Mouse (Mus musculus) left cerebral cortex, postnatal 4 days (tissue): ENCODE data around the gene Klhl12. TPM values are rescaled to one million over a fixed set of nuclear protein-coding genes. Genes with fewer than 3 reads are reported as not detected.
"Not testable (repeated sequence)": the region's sequence is repeated elsewhere in the genome, so short reads cannot be mapped to it uniquely, and the experiment has no call there.

Source experiments
- DNase-seq: peaks from one replicate; pipeline ENCODE4 v3.0.0-alpha.2; 2022
- intact Hi-C: fragments of 180-260 bp; cut with DNase I; formaldehyde crosslinking; loops from one replicate; pipeline ENCODE4 v1.15.1; 2025
- total RNA-seq, 2 experiments: library from RNA; stranded (reverse); gene quantifications; 2 replicates each; pipeline ENCODE4 v1.2.3; 2021

Klhl12 gene
- total RNA-seq, 2 experiments from 2014 or later, result 37.1 to 38.7 TPM

DNA sequence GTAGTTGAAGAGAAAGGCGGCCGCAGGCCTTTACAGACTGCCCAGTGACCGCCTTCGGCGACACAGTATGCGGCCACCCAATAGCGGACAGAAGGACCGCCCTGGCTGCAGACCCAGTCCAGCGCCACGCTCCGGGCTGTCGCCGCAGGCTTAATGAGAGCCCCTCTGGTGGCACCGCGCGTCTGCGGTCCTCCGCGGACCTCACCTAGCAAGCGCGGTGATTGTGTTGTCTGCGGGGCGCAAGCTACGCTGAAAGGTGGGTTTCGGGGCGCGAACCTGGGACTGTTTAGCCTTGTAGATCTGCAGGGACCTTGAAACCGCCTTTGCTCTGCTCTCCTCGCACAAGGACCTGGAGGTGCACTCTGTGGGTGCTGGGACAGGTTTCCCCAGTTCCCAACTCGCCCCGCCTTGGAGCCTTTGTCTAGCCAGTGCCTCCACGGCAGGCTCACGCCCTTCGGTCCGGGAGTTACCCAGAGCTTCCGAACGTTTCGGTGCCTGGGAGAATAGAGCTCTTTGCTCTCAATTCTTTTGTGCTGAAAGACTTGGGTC, 58.1 kb downstream of the Klhl12 start:
- intact Hi-C loops, result no loop called here
- no peak for DNase-seq

DNA sequence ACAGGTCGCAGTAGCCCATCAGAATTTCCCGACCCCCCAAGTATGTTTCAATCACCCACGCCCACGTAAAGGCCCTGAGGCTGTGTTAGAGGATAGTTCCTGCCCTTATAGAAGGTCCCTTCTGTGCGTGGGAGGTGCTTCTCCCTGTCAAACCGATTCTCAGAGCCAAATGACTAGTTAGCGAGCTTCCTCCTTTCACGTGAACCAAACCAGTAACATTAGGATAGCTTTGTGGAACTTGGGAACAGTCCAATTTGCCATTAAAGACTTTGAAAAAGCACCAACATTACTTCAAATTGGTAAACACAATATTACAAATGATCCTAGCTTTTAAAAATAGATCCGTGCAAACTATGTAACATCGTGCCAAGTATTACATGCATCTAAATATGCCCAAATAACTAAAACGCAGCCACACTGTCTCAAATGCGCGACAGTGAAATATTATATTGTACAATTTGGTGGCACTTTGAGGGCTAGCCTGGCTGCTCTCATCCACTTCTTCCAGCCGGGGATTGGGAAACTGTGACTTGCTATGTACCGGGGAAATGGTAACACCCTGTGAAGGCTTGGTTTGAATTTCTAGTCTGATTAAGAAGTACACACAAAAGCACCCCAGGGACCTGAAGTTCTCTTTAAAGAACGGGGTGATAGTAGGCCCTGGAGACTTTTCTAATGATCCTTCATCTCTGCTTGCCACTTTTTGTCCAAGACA, 58.7 kb downstream of the Klhl12 start:
- no peak for DNase-seq
- intact Hi-C loops, result no loop called here

DNA sequence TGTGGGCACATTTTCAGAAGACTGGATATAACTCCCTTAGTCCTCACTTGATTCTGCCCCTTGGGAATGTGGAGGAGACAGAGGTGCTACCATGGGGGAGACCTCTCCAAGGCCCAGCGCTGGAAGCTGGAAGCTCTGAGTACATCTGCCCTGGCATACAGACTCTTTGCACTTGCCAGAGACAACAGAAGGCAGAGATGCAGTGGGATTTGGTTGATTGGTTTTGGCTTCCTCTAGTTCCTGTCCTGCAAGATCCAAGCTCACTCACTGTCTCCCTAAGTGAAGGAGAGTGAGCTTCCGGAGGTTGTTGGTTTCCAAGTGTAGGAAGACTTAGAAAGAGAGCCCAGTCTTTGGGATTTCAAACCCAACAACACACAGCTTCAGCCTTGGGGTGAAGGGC, 60.6 kb downstream of the Klhl12 start:
- intact Hi-C loops, result no loop called here
- DNase-seq, result peak; percentile 20

DNA sequence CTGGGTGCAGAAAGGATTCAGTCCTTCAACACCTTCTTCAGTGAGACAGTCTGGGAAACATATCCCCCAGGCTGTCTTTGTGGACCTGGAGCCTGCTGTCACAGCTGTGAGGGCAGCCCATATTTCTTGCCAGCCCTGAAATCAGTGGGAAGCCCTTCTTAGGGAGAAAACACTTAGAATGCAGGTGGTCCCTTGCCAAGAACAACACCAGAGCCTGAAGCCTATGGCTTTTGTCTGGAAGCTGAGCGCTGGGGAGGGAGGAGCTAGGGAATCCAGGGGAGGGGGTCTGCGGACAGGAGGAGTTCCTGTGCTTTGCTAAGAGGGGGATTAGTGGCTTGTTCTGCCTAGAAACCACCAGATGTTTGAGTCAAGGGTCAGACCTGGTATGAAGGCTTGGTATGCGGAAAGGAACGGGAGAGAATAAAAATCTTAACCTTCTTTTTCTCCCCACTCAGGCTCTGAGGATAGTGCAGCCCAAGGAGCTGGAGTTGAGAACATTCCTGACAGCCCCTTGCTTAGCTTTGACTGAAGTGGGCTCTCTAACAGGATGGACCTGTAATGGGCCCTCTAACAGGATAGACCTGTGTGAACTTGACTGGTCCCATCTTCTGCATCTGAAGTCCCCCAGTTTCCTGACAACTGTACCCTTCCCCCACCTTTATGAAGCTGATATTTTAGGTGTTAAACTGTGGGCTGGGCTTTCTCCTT, 61.3 kb downstream of the Klhl12 start:
- DNase-seq, result peak; percentile 38

DNA sequence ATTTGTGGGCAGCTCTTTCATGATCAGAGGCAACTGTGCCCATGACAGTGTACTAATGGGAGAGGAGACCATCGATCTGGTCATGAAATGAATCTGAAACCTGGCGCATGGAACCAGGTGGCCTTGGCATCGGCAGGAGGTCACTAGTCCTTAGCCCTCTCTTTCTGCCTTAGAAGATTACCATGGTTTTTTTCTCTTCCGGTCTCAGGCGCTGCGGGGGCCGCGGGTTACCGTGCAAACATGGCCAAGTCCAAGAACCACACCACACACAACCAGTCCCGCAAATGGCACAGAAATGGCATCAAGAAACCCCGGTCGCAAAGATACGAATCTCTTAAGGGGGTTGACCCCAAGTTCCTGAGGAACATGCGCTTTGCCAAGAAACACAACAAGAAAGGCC, 62.5 kb downstream of the Klhl12 start:
- intact Hi-C loops, DNase-seq: not testable (repeated sequence)

More for the DNA sequence above, 61.3 kb downstream of the Klhl12 start:
- intact Hi-C loops, result no loop called here

DNA sequence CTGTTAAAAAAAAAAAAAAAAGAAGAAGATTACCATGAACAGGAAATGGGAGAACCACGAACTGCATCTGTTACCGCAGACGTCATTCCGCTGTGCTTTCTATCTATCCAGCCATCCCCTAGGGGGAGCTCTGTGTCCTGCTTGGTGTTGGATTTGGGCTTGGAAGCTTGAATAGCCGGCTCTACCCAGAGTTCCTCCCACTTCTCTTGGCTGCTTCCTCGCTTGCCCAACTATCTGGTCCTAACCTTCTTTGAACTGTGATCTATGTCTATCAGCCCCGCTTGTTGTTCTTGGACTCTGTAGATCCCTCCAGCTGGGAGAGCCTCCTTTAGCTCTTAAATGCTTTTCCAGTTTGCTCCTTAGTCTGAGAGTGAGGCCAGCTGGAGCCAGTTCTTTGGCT, 63.3 kb downstream of the Klhl12 start:
- DNase-seq, result peak; percentile 75
- intact Hi-C loops, result no loop called here

DNA sequence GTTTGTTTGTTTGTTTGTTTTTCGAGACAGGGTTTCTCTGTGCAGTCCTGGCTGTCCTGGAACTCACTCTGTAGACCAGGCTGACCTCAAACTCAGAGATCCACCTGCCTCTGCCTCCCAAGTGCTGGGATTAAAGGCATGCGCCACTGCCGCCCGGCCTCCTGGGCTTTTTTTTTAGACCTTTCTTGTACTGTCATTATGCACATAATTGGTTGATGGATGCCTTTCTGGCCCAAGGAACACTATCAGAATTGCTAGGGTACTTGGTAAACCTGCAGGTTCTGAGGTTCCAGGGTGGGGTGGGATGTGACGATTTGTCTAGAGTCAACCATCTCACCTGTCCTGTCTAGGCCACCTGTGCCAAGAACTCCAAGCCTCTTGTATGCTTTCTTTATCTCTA, 63.9 kb downstream of the Klhl12 start:
- intact Hi-C loops, DNase-seq: not testable (repeated sequence)

DNA sequence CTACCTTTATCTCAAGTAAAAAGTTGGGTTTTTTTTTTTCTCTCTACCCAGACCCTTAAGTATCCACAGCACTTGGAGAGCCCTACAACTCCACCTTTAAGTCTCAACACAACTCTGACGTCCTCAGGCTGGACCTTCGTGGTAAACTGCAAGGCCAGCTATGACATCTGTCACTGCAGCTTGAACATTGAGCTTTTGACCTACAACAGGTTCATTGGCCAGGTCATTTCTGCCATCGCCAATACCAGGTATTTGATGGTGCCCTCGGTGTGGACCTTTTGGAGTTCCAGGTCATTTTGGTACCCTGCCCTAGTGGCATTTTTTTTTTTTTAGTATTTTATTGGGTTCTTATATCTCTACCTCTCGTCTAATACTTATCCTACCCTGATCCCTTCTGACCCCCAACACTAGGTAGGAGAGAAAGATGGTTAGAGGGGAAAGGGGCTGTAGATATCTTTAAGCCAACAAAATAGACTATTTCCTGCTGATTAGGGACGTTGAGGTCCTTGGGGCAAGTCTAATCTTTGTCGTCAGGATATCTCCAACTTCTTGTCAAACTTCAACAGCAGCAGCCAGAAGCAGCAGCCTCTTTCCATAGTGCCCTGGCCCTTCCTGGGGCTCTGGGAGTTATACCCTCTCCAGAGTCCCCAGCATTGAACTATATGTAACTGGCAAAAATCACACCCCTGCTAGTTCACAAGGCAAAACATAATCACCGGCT, 64.8 kb downstream of the Klhl12 start:
- intact Hi-C loops, result no loop called here
- DNase-seq, result no peak

DNA sequence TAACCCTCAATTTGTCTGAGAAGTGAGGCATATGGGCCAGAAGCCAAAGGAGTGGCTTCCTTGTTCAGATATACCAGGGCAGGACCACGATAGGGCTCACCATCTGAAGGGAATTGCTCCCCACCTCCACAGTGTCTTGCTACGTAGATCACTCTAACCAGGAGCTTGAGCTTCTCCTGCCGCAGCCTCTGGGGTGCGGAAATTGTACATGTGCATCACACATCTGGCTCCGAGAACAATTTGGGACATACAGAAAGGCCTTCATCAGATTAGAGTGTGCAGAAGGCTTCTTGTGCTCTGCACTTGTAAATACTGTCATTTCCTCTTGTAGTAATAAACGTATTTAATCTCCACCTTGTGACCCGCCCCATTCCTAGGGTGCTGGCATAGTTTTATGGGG, 65.8 kb downstream of the Klhl12 start:
- intact Hi-C loops, result no loop called here
- no peak for DNase-seq

DNA sequence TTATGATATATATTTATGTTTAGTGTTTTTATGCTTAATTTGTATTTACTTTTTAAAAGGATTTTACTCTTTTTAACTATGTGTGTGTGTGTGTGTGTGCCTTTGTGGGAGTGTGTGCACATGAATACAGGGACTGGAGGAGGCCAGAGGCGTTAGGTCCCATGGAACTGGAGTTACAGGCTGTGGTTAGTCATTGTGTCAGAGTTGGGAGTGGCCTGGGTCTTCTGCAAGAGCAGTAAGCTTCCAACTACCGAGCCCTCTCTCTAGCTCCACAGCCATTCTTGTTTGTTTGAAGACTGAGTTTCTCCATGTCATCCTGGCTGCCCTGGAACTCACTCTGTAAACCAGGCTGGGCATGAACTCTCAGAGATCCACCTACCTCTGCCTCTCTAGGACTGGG, 67.0 kb downstream of the Klhl12 start:
- intact Hi-C loops, result no loop called here
- no peak for DNase-seq

DNA sequence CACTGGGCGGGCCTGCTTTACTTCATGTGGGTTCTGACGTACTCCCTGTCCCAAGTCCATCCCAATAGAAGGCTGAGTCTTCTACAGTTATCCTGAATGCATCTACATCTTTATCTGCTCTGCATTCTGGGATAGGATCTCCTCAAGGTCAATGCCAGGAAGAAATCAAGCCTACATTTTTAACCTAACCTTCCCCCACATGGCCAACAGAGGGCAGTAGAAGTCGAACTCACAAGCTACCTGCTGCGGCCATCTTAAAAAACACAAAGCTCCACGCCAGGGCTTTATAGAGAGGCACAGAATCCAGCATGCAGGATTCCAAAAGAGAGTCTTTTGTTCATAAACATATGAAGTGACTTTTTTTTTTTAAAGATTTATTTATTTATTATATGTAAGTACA, 69.1 kb downstream of the Klhl12 start:
- no peak for DNase-seq
- intact Hi-C loops, result no loop called here

DNA sequence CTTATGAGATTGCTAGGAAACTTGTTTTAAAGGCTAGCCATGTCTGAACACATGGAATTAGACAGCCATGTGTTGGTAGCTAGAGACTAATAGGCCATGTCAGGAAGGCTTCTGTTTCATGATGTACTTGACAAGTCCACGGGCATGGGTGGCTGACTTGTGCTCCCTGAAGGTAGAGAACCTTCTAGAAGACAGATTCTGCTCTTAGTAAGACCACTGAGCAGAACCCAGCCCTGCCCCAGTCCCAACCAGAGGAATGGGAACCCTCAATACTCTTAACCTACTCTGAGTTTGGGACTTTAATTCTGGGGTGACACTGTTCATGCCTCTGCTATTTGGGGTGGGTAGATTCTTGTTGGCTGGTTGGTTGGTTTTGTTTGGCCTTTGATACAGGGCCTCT, 69.7 kb downstream of the Klhl12 start:
- no peak for DNase-seq
- intact Hi-C loops, result no loop called here

DNA sequence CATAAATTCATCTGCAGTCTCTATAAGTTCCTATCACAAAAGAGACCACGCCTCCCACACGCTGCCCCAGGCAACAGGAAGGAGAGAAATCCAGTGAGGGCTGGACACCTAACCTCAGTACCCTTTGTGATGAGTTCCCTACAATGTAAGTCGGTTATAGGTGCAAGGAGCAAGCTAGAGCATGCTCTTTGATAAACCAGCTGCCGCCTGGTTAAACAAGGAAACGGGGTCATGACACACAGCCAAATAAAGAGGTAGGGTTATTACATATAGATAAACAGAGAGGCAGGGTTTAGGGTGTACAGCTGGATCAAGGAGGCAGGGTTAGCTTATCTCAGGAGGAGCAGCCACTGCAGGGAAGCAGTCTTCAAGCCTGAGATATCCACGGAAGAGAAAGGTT, 71.4 kb downstream of the Klhl12 start:
- intact Hi-C loops, result no loop called here
- no peak for DNase-seq

DNA sequence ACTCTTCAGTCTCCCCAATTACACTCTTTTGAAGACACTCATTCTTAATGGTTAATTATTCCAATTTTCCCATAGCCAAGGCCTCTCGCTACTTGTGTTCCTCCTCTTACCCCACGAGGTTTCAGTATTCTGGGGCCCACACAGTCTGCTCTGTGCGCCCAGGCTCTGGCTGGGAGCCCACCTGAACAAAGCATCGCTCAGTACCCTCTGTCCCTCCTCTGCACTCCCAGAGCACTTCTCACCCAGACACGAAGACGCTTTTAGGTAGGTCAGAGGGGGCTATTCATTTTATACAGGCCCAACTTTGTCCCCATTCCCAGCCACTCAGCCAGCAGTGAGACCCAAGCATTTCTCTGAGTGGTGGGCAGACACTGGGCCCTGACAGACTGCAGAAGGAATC, 75.3 kb downstream of the Klhl12 start:
- intact Hi-C loops, result no loop called here
- DNase-seq, result peak; percentile 36

DNA sequence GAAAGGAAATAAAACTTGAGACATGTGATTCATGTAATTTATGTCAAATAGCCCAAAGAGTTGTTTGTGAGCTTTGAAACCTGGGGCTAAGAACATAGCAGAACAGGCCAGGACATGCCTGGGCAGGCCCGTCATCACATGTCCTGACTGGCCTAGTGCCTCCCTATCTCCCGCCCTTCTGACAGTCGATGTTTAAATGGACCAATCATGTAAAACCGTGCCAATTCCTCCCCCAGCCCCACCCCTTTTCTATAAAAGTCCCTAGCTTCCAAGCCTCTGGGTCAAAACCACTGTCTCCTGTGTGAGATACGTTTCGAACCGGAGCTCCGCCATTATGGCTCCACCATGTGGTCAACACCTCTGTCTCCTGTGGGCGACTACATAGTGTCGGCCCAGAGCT, 78.4 kb downstream of the Klhl12 start:
- intact Hi-C loops, DNase-seq: not testable (repeated sequence)

DNA sequence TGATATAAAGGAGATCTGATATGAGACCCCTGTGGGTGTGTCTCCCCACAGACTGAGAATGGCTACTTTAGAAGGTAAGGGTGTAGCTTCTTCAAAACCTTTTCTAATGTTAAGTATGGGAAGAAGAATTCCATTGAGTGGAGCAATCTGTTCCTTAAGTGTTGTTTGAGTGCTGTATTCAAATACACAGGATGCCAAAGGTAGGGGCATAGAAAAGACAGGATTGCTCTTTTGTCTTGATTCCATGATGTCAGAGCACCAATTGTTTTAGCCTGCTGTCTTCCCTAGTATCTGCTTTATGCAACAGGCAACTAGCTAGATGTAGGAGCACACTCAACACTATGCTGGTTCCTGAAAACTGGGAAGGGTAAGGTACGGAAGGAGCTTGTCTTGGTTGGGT, 79.7 kb downstream of the Klhl12 start:
- intact Hi-C loops, result no loop called here
- no peak for DNase-seq

DNA sequence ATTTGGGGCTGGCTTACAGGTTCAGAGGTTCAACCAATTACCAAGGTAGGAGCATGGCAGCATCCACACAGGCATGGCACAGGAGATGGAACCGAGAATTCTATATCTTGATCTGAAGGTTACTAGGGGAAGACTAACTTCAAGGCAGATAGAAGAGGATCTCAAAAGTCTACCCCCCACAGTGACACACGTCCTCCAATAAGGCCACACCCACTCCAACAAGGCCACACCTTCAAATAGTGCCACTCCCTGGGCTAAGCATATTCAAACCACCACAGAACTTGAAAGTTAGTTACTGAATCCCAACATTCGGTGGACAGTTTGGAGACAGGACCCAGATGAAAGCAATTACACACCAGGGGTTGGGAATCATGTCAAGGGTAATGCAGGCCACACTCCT, 80.2 kb downstream of the Klhl12 start:
- intact Hi-C loops, result no loop called here
- no peak for DNase-seq

DNA sequence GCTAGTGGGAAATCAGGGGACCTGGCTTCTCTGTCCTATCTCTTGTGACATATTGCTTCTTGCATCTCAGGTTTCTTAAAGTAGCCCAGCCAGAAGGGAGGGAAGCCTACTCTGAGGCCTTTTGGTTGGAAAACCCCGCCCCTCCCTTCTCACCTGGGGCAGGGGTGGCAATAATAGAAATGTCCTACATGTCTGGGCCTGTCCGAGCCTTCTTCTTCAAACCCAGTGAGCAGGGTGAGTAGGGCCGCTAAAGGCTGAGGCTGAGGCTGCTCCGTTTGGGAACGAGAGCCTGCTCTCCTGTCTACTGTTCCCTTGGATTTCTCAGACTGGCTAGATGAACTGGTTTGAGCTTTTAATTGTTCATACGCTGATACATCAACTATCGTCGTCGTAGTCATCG, 85.3 kb downstream of the Klhl12 start:
- intact Hi-C loops, result no loop called here
- no peak for DNase-seq
